Mouse (Mus musculus) gastrocnemius, postnatal 25 days (tissue): ENCODE measurements around the gene Zbtb40. TPM values are rescaled to one million over a fixed set of nuclear protein-coding genes. Genes with fewer than 3 reads are reported as not detected.

ENCODE experiments used
- DNase-seq: peaks from one replicate; pipeline ENCODE4 v3.0.0; 2022
- long read RNA-seq, 2 experiments: library from polyadenylated mRNA; stranded (forward); transcript quantifications; one replicate each; pipeline ENCODE4 v2.0.0; 2021
- total RNA-seq, 2 experiments: library from RNA; stranded (reverse); gene quantifications; 1 replicate in 1 of 2; 2 replicates in 1 of 2; pipeline ENCODE4 v1.2.3; 2021

The Zbtb40 gene
- 1 to 10 TPM; 6.5 to 7.6 TPM for total RNA-seq
- long read RNA-seq, experiment 1, partial matches to known transcripts: 0 of 2 reads
- long read RNA-seq, experiment 1, other reads (novel, unspliced or antisense): 2 of 2 reads
- long read RNA-seq, experiment 2, partial matches to known transcripts: 0 of 3 reads
- long read RNA-seq, experiment 2, other reads (novel, unspliced or antisense): 3 of 3 reads

DNA sequence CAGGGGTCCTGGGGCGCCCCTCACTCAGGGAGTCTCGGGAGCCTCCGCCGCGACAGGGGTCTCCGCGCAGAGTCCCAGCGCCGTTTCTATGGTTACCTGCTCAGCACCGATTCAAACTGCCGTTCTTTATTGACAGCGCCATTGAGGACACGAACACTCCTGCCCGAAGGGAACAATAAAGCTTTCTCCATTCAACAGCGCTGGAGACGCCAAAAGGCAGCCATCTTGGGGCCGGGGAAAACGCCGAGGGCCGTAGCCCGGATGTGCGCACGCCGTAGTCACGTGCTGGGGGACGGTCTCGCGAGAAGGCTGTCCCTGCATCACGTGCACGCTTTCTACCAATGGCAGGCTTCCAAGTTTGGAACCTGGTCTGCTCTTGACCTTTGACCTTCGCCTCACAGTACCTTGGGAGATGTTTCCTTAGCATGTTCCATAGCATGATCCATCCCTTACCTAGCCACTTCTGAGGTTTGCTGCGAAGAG lies at the start of gene Zbtb40:
TSS of gene Zbtb40 (minus strand) at position 252 of the 483 bp plus-strand sequence.
- DNase-seq: peak; percentile 92

DNA sequence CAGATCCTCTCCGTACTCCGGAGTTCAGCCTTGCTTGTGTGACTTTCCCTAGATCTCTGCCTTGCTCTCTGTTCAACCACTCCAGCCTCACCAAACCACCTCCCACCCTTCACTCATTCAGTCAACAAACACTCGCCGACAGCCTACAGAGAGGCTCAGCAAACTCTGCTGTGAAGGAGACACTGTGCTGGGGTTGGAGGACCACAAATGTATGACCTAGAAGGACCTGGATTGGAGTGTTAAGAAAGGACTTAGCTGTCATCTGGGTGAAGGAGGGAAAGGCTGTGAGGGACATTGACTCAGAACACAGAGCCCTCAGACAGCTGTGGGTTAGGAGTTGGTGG lies 49.4 kb upstream of the Zbtb40 start:
- DNase-seq: no peak

DNA sequence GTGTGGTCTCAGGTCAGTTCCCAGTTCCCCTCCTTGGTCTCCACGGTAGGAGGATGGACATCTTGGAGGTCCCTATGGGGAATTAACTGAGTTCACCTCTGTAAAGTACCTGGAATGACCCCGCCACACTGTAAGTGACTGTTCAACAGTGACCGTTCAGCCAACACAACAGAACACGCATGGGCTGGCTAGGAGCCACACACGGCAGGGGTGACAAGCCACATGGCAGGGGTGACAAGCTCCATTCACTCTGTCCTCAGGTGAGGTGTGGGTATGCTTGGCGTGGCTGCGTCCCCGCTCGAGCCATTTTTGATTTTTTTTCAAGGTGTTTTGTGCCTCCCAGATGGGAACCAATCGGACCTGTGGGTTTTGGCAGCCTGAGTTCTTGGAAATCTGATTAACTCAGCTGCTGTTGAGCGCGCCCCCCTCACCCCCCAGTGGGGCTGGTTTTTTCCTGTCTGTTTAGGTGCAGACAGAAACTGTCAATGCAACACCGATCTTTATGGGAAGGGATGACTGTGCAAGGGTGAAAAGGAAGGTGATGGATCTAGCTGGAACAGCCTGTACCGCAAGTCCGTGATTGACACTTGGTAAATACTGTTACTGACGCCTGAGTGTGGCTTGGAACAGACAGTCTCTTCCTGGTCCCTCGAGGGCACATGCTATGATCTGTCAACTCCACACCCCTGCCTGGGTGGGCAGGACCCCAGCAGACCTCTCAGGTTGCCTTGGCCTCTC lies 48.8 kb upstream of the Zbtb40 start:
- peak; percentile 13 for DNase-seq

DNA sequence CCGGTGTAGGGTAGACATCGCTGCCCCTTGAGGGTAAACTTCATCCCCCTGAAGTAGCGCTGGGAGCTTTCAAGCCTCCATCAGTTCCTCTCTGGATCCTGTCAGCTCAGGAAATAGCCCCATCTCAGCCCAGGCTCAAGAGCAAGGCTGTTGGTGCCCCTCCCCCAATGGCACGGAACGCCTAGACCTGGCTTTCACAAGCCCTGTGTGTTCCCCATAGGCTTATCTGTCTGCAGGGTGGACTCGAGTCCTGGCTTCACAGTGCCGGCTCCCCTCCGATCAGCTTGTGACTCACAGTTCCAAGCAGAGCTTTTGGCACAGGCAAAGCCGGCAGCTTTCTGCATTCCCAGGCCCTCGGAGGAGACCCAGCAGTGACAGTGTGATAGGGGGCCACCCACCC lies 47.8 kb upstream of the Zbtb40 start:
- no peak for DNase-seq

DNA sequence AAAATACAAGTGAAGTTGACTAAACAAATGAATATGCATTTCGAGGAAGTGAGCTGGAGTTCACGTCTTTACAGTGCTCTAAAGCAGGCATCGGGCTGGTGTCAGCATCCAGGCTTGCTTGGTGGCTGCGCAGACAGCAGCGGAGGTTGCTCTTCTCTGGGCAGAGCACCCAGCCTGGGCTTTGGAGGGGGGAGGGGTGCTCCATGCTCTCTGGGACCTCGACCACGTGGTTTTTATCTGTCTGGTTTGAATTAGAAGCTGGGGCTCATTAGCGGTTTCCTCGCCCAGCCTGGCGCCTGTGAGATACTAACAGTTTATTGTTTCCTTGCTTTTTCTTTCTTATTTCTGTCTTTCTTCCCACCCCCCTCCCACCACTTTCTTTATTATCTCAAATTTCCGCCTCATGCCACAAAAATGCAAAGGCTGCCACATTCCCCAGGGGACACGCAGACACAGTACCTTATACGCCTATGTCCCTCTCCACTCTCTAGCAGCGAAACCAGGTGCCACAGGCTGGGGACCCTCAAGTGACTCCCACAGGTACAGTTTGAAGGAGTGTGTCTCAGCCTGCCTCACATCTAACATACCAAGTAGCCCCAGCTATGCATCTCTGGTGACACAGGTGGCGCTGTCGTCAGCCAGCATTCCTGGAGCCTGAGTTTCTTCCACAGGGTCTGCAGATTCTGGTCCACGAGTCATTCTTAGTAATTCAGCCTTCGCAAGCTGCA lies 36.6 kb upstream of the Zbtb40 start:
- no peak for DNase-seq

DNA sequence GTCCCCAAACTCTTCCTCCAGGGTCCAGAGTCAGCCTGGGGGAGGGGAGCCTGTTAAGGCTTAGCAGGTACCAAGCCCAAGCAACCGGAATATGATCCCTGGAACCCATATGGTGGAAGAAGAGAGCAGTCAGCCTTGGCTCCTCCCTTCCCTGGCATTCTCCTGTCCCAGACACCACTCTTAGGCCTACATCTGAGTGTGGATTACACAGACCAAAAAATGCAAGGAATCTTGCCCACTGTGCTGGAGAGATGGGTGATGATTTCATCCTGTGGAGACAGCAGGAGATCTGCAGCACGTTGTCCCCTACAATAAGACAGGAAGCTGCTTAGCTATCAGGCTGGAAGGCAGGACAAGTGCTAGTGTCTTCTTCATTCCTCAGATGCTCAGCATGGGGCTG lies 34.3 kb upstream of the Zbtb40 start:
- no peak for DNase-seq

DNA sequence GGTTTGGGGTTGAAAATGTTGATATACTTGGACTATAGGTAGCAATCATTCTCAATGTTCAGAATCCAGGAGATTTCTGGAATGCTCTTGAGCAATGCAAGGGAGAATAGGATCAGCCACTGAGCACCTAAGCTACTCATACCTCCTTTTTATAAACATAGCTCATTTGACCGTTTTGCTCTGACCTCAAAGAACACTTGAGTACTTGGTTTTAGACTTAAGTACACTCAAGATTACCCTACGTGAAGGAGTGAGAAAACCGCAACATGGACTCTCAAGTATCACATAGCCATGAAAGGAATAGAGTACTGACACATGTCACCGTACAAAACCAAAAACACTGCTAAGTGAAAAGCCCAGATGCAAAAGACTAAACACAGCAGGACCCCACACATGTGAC lies 32.8 kb upstream of the Zbtb40 start:
- DNase-seq: no peak

DNA sequence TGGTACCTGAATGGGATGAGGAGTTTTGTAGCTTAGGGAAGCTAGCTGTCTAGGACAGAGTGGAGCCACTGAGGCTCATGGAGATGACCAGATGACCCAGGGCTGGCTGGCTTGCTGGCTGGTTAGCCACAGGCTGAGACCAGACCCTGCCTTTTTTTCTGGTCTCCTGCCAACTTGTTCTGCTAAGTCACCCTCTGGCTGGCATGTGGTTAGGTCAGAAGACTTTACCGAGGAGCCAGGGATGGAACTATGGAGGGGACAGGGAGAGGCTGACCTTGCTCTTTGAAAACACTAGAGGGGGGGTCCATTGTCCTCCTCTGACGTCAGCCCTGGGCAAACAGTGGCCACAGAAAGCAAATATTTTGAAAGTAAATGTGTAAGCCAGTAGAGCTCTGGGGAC lies 28.6 kb upstream of the Zbtb40 start:
- DNase-seq: no peak

DNA sequence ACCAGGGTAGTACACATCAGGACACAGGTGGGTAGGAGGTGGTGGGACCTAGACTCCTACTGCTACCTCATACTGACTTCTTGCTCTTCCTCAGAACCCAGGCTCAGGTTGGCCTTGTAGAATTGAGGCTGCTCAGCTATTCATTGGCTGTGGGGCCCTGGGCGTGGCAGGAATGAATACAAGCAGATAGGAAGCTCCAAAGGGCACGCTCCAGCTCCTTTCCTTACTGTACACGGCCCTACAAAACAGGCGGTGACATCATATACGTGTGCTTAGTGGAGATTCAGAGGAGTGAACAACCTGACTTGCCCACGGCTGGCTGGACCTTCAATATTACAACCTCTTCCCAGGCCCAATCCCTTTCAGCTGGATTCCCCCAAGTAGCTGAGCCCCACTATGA lies 22.6 kb upstream of the Zbtb40 start:
- no peak for DNase-seq

DNA sequence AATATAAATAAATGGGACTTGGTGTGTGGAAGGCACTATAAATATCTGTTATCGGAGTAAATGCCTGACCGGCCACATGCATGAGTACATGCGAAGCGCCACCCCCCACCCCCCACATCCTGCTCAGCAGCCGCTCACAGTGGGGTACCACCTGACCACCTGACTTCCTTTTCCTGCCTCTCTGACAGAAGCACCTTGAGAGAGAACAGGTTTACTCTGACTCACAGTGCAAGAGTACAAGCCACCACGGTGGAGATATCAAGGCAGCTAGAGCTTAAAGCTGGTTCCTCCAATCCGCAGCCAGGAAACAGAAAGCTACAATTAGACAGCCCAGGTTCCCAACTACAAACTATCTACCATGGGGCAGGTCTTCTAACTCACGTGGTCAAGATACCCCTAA lies 19.9 kb upstream of the Zbtb40 start:
- DNase-seq: no peak

DNA sequence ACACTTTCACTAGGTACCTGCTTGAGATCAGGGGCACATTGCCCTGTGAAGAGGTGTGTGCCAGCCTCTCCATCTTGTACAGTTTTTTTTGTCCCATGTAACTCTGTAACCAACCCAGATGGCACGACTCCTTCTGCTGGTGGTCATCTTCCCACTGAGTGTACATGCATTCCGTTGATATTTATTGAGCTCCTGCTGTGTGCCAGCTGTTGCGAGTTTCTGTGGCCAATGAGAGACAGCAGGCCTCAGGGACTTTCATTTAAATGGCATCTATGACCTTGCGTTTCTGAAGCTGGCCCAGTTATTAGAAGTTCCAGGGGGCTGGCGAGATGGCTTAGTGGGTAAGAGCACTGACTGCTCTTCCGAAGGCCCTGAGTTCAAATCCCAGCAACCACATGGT lies 17.2 kb upstream of the Zbtb40 start:
- DNase-seq: no peak

DNA sequence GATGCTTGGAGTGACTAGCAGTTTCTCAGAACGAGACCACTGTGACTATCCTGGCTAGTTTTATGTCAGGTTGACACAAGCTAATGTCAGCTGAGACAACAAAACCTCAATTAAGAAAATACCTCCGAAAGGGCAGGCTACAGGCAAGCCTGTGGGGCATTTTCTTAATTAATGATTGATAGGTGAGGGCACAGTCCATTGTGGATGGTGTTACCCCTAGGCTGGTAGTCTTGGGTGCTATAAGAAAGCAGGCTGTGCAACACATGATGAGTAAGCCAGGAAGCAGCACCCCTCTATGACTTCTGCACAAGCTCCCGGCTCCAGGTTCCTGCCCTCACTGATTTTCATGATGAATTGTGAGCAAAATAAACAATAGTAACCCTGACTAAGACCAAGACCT lies 6.3 kb upstream of the Zbtb40 start:
- no peak for DNase-seq

DNA sequence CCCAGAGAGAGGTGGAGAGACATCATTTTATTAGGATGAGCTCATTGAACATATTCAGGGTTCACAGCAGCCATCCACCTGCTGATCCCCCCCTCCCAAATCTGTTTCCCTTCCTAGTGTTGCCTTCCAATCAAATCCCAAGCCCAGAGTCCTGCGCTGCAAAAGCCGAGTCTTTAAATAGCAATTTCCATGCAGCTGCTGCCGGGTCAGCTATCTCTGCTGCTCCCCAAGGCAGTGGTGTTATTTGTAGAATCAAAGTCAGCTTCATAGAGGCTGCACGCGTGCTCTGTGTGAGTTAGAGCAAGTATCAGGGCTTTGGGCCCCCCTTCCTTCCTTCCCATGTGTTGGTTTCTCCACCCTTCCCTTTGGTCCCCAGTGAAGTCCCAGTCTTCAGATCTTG lies 5.2 kb upstream of the Zbtb40 start:
- no peak for DNase-seq

DNA sequence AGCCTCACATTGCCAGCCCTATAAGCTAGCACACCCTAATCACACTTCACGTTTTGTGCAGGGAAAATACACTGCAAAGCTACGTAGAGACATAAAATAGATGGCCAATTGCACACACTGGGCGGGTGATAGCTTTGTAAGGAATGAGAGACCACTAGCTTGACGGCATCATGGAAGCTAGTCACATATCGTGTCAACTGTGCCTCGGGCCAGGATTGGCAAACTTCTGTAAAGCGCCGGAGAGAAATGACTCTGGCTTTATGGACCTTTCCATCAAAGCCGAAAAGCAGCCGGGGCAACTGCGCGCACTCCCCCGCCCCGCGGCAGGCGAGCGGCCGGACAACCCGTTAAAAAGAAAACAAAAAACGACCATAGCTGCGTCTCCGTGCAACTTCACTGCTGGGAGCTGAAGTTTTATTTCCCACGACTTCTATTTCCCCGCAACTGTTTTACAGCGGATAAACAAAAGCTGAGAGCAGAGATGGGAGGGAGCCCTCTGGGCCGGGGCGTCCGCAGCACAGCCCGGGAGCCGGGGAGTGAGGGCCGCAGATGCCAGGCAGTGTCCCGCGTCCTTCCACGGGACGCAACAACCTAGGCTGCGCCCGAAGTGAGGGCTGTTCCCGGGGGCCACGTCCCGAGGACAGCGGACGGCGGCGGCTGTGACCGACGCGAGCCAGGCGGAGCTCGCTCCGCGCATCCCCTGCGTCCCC lies 606 bp downstream of the Zbtb40 start:
- DNase-seq: no peak

DNA sequence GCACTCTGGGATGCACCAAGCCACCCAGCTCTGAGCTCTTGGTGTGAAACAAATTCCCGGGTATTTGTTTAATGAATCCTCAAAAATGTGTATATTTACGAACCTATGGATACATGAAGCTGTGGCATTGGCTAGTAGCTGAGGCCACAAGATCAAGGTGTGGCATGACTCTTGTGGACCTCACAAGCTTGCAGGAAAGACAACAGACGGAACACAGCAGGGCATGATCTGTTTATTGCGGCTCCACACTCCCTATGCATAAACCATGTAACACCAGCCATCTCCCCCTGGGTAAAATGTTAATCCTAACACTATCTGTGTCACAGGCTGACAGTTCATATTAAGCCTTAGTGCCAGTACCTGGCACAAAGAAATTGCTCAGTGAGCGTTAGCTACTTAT lies 2.5 kb downstream of the Zbtb40 start:
- no peak for DNase-seq

DNA sequence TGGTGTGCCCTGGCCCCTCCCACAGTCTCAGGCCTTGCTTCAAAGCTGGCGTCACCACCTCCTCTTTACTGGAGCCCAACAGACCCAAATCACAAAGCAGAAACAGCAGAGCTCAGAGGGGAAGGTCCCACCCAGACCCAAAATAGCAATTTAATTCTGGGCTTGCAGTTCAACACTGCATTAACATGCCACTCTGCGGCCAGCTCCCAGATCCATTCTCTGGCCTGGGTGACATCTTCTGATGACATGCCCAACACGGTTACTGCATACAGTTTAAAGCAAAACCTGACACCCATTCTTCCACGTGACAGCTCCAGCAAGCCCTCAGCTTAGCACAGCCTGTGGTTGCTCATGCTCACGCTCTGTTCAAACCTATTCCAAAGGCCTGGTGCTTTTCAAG lies 4.1 kb downstream of the Zbtb40 start:
- DNase-seq: no peak

DNA sequence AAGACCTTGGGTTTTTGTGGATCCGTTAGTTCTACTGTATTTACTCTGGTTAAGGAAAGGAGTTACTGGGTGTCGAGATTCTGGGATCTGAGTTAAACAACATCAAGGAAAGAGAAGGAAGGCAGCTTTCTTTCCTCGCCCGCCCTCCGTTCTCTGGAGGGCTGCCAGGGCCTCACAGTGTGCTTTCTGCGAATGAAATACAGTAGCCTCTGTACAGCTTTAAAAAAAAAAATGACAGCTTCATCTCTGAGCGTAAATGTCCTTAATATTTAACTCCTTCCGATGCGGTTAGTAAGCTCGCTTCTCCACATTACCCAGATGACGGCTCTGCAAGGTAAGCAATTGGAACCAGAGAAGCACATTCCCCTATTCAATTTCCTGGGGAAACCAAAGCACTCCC lies 4.8 kb downstream of the Zbtb40 start:
- no peak for DNase-seq

DNA sequence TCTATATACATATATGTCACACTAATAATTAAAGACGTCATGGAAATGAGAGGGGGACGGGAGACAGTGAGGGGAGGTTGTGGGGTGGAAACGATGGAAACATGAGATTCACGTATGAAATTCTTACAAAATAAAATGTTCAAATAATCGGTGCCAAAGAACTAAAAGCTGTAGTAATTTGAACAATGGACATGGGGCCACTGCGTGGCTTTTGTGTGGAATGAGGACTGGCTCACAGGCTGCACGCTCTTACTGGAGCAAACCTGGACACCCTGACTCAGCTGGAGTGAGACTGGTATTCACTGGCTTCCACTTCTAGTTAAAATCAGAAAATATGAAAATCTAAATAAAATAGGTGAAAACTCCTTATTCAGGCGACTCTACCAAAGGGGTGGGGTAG lies 6.6 kb downstream of the Zbtb40 start:
- no peak for DNase-seq

DNA sequence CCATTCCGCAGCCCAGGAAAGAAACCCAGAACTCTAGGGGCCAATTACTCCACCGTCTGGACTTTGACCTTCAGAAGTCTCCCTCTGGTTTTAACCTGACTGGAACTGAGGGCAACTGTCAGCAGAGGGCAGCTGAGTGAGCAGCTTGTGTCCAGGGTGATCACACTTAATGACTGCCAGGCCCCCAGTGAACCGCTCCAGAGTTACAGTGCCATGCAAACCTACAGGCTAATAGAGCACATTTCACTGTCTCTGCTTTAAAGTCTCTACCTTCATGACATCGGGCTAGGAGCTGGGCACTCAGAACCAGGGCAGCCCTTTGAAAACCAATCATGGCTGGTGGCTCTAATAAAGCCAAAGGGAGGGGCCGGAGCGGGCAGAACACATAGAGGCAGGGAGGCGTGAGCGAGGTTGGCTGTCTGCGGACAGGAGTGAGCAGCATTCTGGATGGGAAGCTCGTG lies 7.4 kb downstream of the Zbtb40 start:
- DNase-seq: no peak

DNA sequence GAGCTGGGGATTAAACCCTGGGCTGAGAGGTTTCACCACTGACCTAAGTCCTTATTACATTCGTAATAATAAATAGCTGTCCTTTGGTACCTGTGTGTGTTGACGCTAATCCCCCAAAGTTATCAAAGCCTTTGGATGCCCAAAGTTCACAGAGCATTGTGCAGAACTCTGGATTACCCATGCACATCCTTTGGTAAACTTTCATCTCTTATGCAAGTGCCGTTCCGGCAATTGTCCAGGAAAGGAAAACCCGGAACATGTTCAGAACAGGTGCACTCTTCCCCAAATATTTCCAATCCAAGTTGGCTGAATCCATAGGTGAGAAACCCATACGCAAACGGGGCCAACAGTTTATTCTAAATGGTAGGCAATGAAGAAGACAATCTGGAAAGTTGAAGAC lies 9.2 kb downstream of the Zbtb40 start:
- DNase-seq: no peak

DNA sequence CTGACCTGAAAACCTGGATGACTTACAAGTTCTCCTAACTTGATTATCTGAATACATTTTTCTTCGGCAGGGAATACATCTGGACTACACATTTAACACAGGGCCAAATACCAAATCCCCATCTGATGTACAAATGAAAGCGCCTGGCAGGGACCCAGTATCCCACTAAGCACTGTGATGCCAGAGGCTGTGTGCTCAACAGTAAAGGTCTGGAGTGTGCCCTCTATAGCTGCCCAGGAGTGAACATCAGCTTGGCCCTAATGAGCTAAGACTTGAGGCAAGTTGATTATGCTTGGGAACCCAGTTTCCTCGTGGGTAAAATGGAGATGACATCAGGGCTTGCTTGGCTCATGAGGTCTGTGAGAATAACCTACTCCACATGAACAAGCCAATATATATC lies 10.1 kb downstream of the Zbtb40 start:
- DNase-seq: no peak

DNA sequence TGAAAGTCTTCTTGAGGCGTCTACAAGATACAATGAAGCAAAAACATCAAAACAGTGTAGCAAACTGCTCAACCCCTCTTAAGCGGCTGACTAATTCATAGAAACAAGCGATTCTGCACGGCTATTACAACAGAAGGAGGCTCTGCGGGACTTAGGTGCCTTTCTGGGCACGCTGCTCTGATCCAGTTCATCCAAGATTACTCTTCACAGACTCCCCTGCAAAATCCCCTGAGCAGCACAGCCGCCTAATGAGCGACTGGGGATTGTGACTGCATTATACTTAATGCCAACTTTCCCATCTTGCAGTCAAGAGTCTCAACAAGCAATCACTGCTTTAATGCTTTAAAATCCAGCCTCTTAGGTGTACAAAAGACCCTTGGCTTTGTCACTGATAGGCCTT lies 10.5 kb downstream of the Zbtb40 start:
- no peak for DNase-seq
